In the genomic region with DNA sequence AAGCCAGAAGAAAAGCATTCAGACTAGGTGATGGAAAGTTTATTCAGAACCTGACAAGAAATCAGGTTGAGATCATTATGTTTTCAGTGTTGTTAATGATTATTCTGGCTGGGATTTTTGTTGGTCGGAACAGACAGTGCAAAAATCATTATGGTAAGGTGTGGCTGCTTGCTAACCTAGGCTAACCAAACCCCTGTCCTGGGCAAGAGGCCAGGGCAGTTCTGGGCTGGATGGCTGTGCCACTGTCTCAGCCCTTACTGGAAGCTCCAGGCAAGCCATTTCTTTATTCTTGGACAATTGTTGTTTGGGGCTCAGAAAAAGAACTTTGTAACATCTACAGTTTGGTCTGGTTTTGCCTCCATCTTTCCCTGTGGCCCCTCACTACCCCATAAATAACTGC, we compare ENCODE assay signal across 32 mouse cellular contexts. TPM values are rescaled to one million over a fixed set of nuclear protein-coding genes. Genes with fewer than 3 reads are reported as not detected.
DNase-seq lines count a peak whose midpoint lies in the region; ATAC-seq and TF ChIP-seq lines count a peak whose summit lies in the region.
"Had no signal": no experiment of that assay in that cellular context is flagged by ENCODE, and none has a peak within 500 bp of the region (broad histone marks: within the 10 kb centered on the region; RNA-seq: fewer than 3 reads in every experiment).

No protein-coding gene starts in this region.

- H3K27ac ChIP-seq in kidney, embryonic 15.5 days = no peak overlapping the region
- no peak overlapping the region for H3K27ac ChIP-seq in liver, postnatal 0 days (ENCODE audit: low read depth)
- H3K27ac ChIP-seq in liver, embryonic 12.5 days = no peak overlapping the region
- H3K27ac ChIP-seq: forebrain, embryonic 10.5 days; forebrain, embryonic 13.5 days; heart, adult 2 months; heart, embryonic 10.5 days; heart, embryonic 13.5 days; hindbrain, embryonic 15.5 days had no signal

- H3K36me3 ChIP-seq in kidney, embryonic 15.5 days = no peaks in the 10 kb centered on the region
- H3K36me3 ChIP-seq in liver, postnatal 0 days (replicated peaks; ENCODE audit: insufficient read depth, low read length) = no peaks in the 10 kb centered on the region
- no peaks in the 10 kb centered on the region for H3K36me3 ChIP-seq in liver, embryonic 12.5 days
- H3K36me3 ChIP-seq: forebrain, embryonic 10.5 days; G1E; heart, embryonic 10.5 days; heart, embryonic 13.5 days; hindbrain, embryonic 15.5 days had no signal

- no peaks in the 10 kb centered on the region for H3K9me3 ChIP-seq in kidney, embryonic 15.5 days (replicated peaks)
- H3K9me3 ChIP-seq in liver, postnatal 0 days (ENCODE audit: low read length) = no peaks in the 10 kb centered on the region
- H3K9me3 ChIP-seq in liver, embryonic 12.5 days (replicated peaks) = no peaks in the 10 kb centered on the region
- H3K9me3 ChIP-seq: forebrain, embryonic 10.5 days; forebrain, embryonic 13.5 days; G1E; heart, embryonic 10.5 days; heart, embryonic 13.5 days; hindbrain, embryonic 15.5 days had no signal

- H3K27me3 ChIP-seq in kidney, embryonic 15.5 days = no peaks in the 10 kb centered on the region
- no peaks in the 10 kb centered on the region for H3K27me3 ChIP-seq in liver, postnatal 0 days (ENCODE audit: insufficient read depth, low read length)
- H3K27me3 ChIP-seq in liver, embryonic 12.5 days (replicated peaks) = no peaks in the 10 kb centered on the region
- H3K27me3 ChIP-seq: CH12.LX; forebrain, embryonic 13.5 days; heart, embryonic 13.5 days; hindbrain, embryonic 15.5 days had no signal

- no peak for ATAC-seq in kidney, embryonic 15.5 days (replicated peaks; ENCODE audit: low FRiP score)
- ATAC-seq in liver, postnatal 0 days = no peak
- no peak for ATAC-seq in liver, embryonic 12.5 days
- ATAC-seq: activated CD4-positive, CD25-positive, alpha-beta regulatory T cell, adult 4 months; forebrain, embryonic 13.5 days; forebrain, embryonic 16.5 days had no signal

- peak; percentile 12 for DNase-seq in kidney, adult 18-20 months
- peak; percentile 15 for DNase-seq in kidney, postnatal 10 days
- DNase-seq in kidney, adult 11 months = no peak
- DNase-seq in liver, postnatal 0 days = peak; percentile 28
- DNase-seq in embryo, embryonic 10 days (ENCODE audit: low spot score) = no peak
- DNase-seq: adrenal gland, adult 8-10 months; adrenal gland, postnatal 25 days; B cell, adult 2 months; cerebellum, adult 11-12 months; cerebellum, adult 8-10 months; cerebellum, postnatal 10 days; cerebellum, postnatal 36 days; gastrocnemius, postnatal 10 days; gastrocnemius, postnatal 36 days; heart, adult 2 months; heart, postnatal 14 days; heart, postnatal 4 days had no signal

- H3K4me3 ChIP-seq in kidney, embryonic 15.5 days (replicated peaks) = no peak overlapping the region
- H3K4me3 ChIP-seq in liver, postnatal 0 days (ENCODE audit: low read depth, low read length) = no peak overlapping the region
- H3K4me3 ChIP-seq in liver, embryonic 12.5 days = no peak overlapping the region
- H3K4me3 ChIP-seq: forebrain, embryonic 10.5 days; forebrain, embryonic 13.5 days; heart, adult 2 months; heart, embryonic 10.5 days; heart, embryonic 13.5 days; hindbrain, embryonic 15.5 days had no signal

- TF ChIP-seq CTCF in liver, postnatal 0 days (IDR thresholded peaks at IDR 0.05; ENCODE audit: low read depth) = no peak

- H3K4me1 ChIP-seq in kidney, embryonic 15.5 days = no peaks in the 10 kb centered on the region
- 0 out of 2 replicates have a peak, but pooled peaks cover 2% of the 10 kb centered on the region for H3K4me1 ChIP-seq in liver, postnatal 0 days (ENCODE audit: insufficient read depth)
- no peaks in the 10 kb centered on the region for H3K4me1 ChIP-seq in liver, embryonic 12.5 days
- H3K4me1 ChIP-seq: forebrain, embryonic 10.5 days; forebrain, embryonic 13.5 days; heart, embryonic 10.5 days; heart, embryonic 13.5 days; hindbrain, embryonic 15.5 days had no signal

- H3K9ac ChIP-seq in kidney, embryonic 15.5 days = no peak overlapping the region
- H3K9ac ChIP-seq in liver, postnatal 0 days (replicated peaks) = no peak overlapping the region
- H3K9ac ChIP-seq in liver, embryonic 12.5 days = no peak overlapping the region
- H3K9ac ChIP-seq: forebrain, embryonic 13.5 days; heart, embryonic 13.5 days; hindbrain, embryonic 15.5 days had no signal

- WGBS in kidney, embryonic 15.5 days = 81% methylated on average over 1 of the region's 1 CpGs
- WGBS in liver, postnatal 0 days (ENCODE audit: insufficient replicate concordance) = 37% methylated on average over 1 of the region's 1 CpGs
- 58% methylated on average over 1 of the region's 1 CpGs for WGBS in liver, embryonic 12.5 days (ENCODE audit: insufficient replicate concordance)

- no peak for TF ChIP-seq EP300 in liver, postnatal 0 days (IDR thresholded peaks at IDR 0.05; ENCODE audit: low read depth)

- H3K4me2 ChIP-seq in kidney, embryonic 15.5 days = no peak overlapping the region
- no peak overlapping the region for H3K4me2 ChIP-seq in liver, postnatal 0 days (ENCODE audit: low read depth, low read length)
- no peak overlapping the region for H3K4me2 ChIP-seq in liver, embryonic 12.5 days
- H3K4me2 ChIP-seq: forebrain, embryonic 13.5 days; heart, embryonic 13.5 days; hindbrain, embryonic 15.5 days had no signal

RNA-seq across cellular contexts. Expression of a gene that starts 12.7 kb away (rescaled TPM):
- polyA plus RNA-seq in kidney, embryonic 15.5 days (2015; fragmentation: Nextera tagmentation; extraction: Ambion mirVana) = 21.3 and 21.9 TPM in 2 replicates
- polyA plus RNA-seq in liver, postnatal 0 days (2015; fragmentation: Nextera tagmentation; extraction: Ambion mirVana) = 5.5 and 7.3 TPM in 2 replicates
- 11.2 and 11.5 TPM in 2 replicates for polyA plus RNA-seq in liver, embryonic 12.5 days (2016; fragmentation: Nextera tagmentation; extraction: Ambion mirVana)

RNA-seq across cellular contexts. Expression of a gene that starts 12.9 kb away (rescaled TPM):
- 22.8 and 24.5 TPM in 2 replicates for polyA plus RNA-seq in kidney, embryonic 15.5 days (2015; fragmentation: Nextera tagmentation; extraction: Ambion mirVana)
- 10.0 and 10.2 TPM in 2 replicates for polyA plus RNA-seq in liver, postnatal 0 days (2015; fragmentation: Nextera tagmentation; extraction: Ambion mirVana)
- 11.8 and 12.3 TPM in 2 replicates for polyA plus RNA-seq in liver, embryonic 12.5 days (2016; fragmentation: Nextera tagmentation; extraction: Ambion mirVana)

RNA-seq across cellular contexts. Expression of a gene that starts 17.9 kb away (rescaled TPM):
- 0.17 and 0.25 TPM in 2 replicates for polyA plus RNA-seq in kidney, embryonic 15.5 days (2015; fragmentation: Nextera tagmentation; extraction: Ambion mirVana)
- not detected in 2 replicates for polyA plus RNA-seq in liver, postnatal 0 days (2015; fragmentation: Nextera tagmentation; extraction: Ambion mirVana)
- not detected in 2 replicates for polyA plus RNA-seq in liver, embryonic 12.5 days (2016; fragmentation: Nextera tagmentation; extraction: Ambion mirVana)
- polyA plus RNA-seq: embryonic facial prominence, embryonic 11.5 days; embryonic facial prominence, embryonic 14.5 days; forebrain, embryonic 10.5 days; forebrain, embryonic 13.5 days; forebrain, embryonic 16.5 days; G1E; heart, embryonic 10.5 days; heart, embryonic 13.5 days; heart, embryonic 16.5 days; hindbrain, embryonic 11.5 days; hindbrain, embryonic 15.5 days had no signal

RNA-seq across cellular contexts. Expression of a gene that starts 41.9 kb away (rescaled TPM):
- polyA plus RNA-seq in kidney, embryonic 15.5 days (2015; fragmentation: Nextera tagmentation; extraction: Ambion mirVana) = 6.8 and 7.8 TPM in 2 replicates
- not detected in 2 replicates for polyA plus RNA-seq in liver, postnatal 0 days (2015; fragmentation: Nextera tagmentation; extraction: Ambion mirVana)
- 0.05 and 0.07 TPM in 2 replicates for polyA plus RNA-seq in liver, embryonic 12.5 days (2016; fragmentation: Nextera tagmentation; extraction: Ambion mirVana)
- polyA plus RNA-seq: activated CD4-positive, CD25-positive, alpha-beta regulatory T cell, adult 4 months; embryonic facial prominence, embryonic 11.5 days; forebrain, embryonic 10.5 days; forebrain, embryonic 16.5 days; G1E; heart, embryonic 10.5 days; heart, embryonic 16.5 days; hindbrain, embryonic 11.5 days; hindbrain, embryonic 15.5 days had no signal

RNA-seq across cellular contexts. Expression of a gene that starts 42.9 kb away (rescaled TPM):
- 57.2 and 57.6 TPM in 2 replicates for polyA plus RNA-seq in kidney, embryonic 15.5 days (2015; fragmentation: Nextera tagmentation; extraction: Ambion mirVana)
- polyA plus RNA-seq in liver, postnatal 0 days (2015; fragmentation: Nextera tagmentation; extraction: Ambion mirVana) = 8.1 and 9.7 TPM in 2 replicates
- 37.2 and 37.8 TPM in 2 replicates for polyA plus RNA-seq in liver, embryonic 12.5 days (2016; fragmentation: Nextera tagmentation; extraction: Ambion mirVana)

Comparison
In these comparisons a context has a peak if more than half of its experiments do, and no peak if none do; other contexts are left out.
1. DNase-seq: peak in kidney, adult 18-20 months (single experiment), kidney, postnatal 10 days (single experiment) and liver, postnatal 0 days (single experiment); none in kidney, adult 11 months (single experiment) and embryo, embryonic 10 days (single experiment).